Mouse (Mus musculus) MEL (cell line): ENCODE results near the gene Peli2.

Experiments
- BHLHE40 ChIP-seq: IDR thresholded peaks from 2 replicates; pipeline ENCODE4 v1.6.1; 2012; ENCODE audit warnings: low read depth, mild to moderate bottlenecking, inconsistent platforms, low read length, improper control_type of control experiment, borderline replicate concordance
- CHD2 ChIP-seq: IDR thresholded peaks from 2 replicates; pipeline ENCODE4 v1.6.1; 2011; ENCODE audit warnings: low read length, improper control_type of control experiment
- CTCF ChIP-seq, 3 experiments: IDR thresholded peaks in 2 of 3; conservative IDR thresholded peaks in 1 of 3; 2 replicates each; pipeline ENCODE4 v1.5.1; 2011 to 2012; ENCODE audit warnings: low read length in 3 of 3, low read depth in 2 of 3, mild to moderate bottlenecking in 2 of 3, improper control_type of control experiment in 1 of 3, inconsistent platforms in 1 of 3, mixed read lengths in 1 of 3, moderate library complexity in 1 of 3; ENCODE audit not compliant: control insufficient read depth in 1 of 3, insufficient read depth in 1 of 3, poor library complexity in 1 of 3, severe bottlenecking in 1 of 3
- EP300 ChIP-seq, 2 experiments: IDR thresholded peaks; 2 replicates each; pipeline ENCODE4 v1.6.1; 2011; ENCODE audit warnings: improper control_type of control experiment in 2 of 2, low read length in 2 of 2, low read depth in 1 of 2, mild to moderate bottlenecking in 1 of 2
- ETS1 ChIP-seq: IDR thresholded peaks from 2 replicates; pipeline ENCODE4 v1.6.1; 2012; ENCODE audit warnings: low read depth, mild to moderate bottlenecking, inconsistent platforms, low read length, improper control_type of control experiment, moderate library complexity
- MAX ChIP-seq: IDR thresholded peaks from 2 replicates; pipeline ENCODE4 v1.6.1; 2011; ENCODE audit warnings: low read length, improper control_type of control experiment
- MYC ChIP-seq: IDR thresholded peaks from 2 replicates; pipeline ENCODE4 v1.6.1; 2011; ENCODE audit warnings: low read depth, mild to moderate bottlenecking, low read length, improper control_type of control experiment, moderate library complexity
- POLR2A ChIP-seq, 2 experiments: IDR thresholded peaks; 2 replicates each; pipeline ENCODE4 v1.6.1; 2011 to 2012; ENCODE audit warnings: low read length in 2 of 2, mild to moderate bottlenecking in 2 of 2, control low read depth in 1 of 2, improper control_type of control experiment in 1 of 2, low read depth in 1 of 2, moderate library complexity in 1 of 2; ENCODE audit not compliant: control insufficient read depth in 1 of 2, insufficient read depth in 1 of 2, poor library complexity in 1 of 2
- TBP ChIP-seq: IDR thresholded peaks from 2 replicates; pipeline ENCODE4 v1.8.0; 2011; ENCODE audit warnings: low read depth, low read length, improper control_type of control experiment

DNA sequence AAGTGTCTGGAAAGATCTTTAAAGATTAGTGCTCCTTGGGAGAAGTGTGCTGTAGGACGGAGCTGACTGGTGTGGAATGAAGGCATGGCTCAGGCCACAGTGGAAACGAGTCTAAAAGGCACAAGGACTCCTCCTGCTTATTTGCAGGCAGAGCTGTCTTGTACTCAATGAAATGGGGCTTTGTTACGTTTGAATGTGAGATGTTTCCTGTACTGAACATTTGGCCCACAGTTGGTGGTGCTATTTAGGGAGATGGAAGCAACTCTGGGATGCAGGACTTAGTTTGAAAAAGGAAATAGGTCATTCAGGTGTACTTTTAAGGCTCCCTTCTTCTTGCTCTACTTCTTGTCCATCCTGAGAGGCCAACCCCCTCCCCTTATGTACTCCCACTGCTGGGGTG lies 192.6 kb downstream of the Peli2 start:
- TF ChIP-seq CTCF (IDR thresholded peaks at IDR 0.05 in 2 of 3, conservative IDR thresholded peaks at IDR 0.05 in 1 of 3; ENCODE audit: control insufficient read depth in 1 of 3, insufficient read depth in 1 of 3, low read depth in 2 of 3, low read length in 3 of 3, poor library complexity in 1 of 3, severe bottlenecking in 1 of 3) (no peak), MYC (no peak), CHD2 (no peak), BHLHE40 (no peak), MAX (no peak), EP300 (IDR thresholded peaks at IDR 0.05; ENCODE audit: low read depth in 1 of 2, low read length in 2 of 2) (no peak), POLR2A (IDR thresholded peaks at IDR 0.05; ENCODE audit: control insufficient read depth in 1 of 2, insufficient read depth in 1 of 2, low read depth in 1 of 2, low read length in 2 of 2, poor library complexity in 1 of 2) (no peak), TBP (no peak), ETS1 (no peak)
